Comparison of ENCODE assay signal across 17 mouse cellular contexts in genomic region chr17:70791596-70792275, GRCm38 (mm10).
DNase-seq lines count a peak whose midpoint lies in the region; ATAC-seq and TF ChIP-seq lines count a peak whose summit lies in the region.
"Had no signal": no experiment of that assay in that cellular context is flagged by ENCODE, and none has a peak within 500 bp of the region (broad histone marks: within the 10 kb centered on the region; RNA-seq: fewer than 3 reads in every experiment).

No protein-coding gene starts in this region.

- H3K27ac ChIP-seq in embryonic facial prominence, embryonic 14.5 days (replicated peaks; ENCODE audit: low read depth, low read length): no peak overlapping the region
- no peak overlapping the region for H3K27ac ChIP-seq in embryonic facial prominence, embryonic 10.5 days (replicated peaks)
- H3K27ac ChIP-seq in layer of hippocampus, adult 2 months: peak overlapping the region; percentile 29; the same call in 1 of the 2 replicates
- H3K27ac ChIP-seq: limb, embryonic 13.5 days; liver, embryonic 14.5 days; stomach, embryonic 15.5 days had no signal

- H3K9me3 ChIP-seq in embryonic facial prominence, embryonic 14.5 days (ENCODE audit: control insufficient read depth, low read length): no peaks in the 10 kb centered on the region
- H3K9me3 ChIP-seq in embryonic facial prominence, embryonic 10.5 days: no peaks in the 10 kb centered on the region
- H3K9me3 ChIP-seq: limb, embryonic 13.5 days; stomach, embryonic 15.5 days had no signal

- TF ChIP-seq CTCF in layer of hippocampus, adult 2 months (conservative IDR thresholded peaks at IDR 0.05): no peak

- H3K4me2 ChIP-seq in embryonic facial prominence, embryonic 14.5 days (ENCODE audit: low read depth, low read length): no peak overlapping the region
- H3K4me2 ChIP-seq: limb, embryonic 13.5 days; stomach, embryonic 15.5 days had no signal

- no peak overlapping the region for H3K4me3 ChIP-seq in embryonic facial prominence, embryonic 14.5 days (ENCODE audit: low read depth, low read length)
- H3K4me3 ChIP-seq in embryonic facial prominence, embryonic 10.5 days: no peak overlapping the region
- H3K4me3 ChIP-seq in layer of hippocampus, adult 2 months: no peak overlapping the region
- H3K4me3 ChIP-seq: limb, embryonic 13.5 days; stomach, embryonic 15.5 days had no signal

- 63% methylated on average over 9 of the region's 9 CpGs for WGBS in embryonic facial prominence, embryonic 14.5 days
- WGBS in embryonic facial prominence, embryonic 10.5 days: 76% methylated on average over 9 of the region's 9 CpGs

- peak; percentile 40 for DNase-seq in embryonic facial prominence, embryonic 14.5 days (ENCODE audit: low spot score)
- no peak for DNase-seq in embryonic facial prominence, embryonic 10.5 days (ENCODE audit: low spot score)
- DNase-seq in layer of hippocampus, adult 2 months (ENCODE audit: low spot score in 2 of 2): no peak
- DNase-seq in layer of hippocampus, postnatal 25 days (ENCODE audit: extremely low spot score in 1 of 2, low spot score in 1 of 2): no peak
- DNase-seq in cerebellum, adult 11-12 months: peak; percentile 31
- DNase-seq in cerebellum, postnatal 25 days: peak; percentile 42 to 54
- no peak for DNase-seq in spleen, postnatal 36 days (ENCODE audit: low spot score in 2 of 2)
- DNase-seq in embryo, embryonic 11 days: no peak
- DNase-seq: adrenal gland, adult 2 months; gastrocnemius, postnatal 10 days; midbrain, embryonic 14.5 days had no signal

- peaks cover 4% of the 10 kb centered on the region; the same call in 1 of the 2 replicates for H3K4me1 ChIP-seq in embryonic facial prominence, embryonic 14.5 days (ENCODE audit: control insufficient read depth, insufficient read depth, low read length)
- H3K4me1 ChIP-seq in embryonic facial prominence, embryonic 10.5 days: peaks cover 23% of the 10 kb centered on the region
- H3K4me1 ChIP-seq: stomach, embryonic 15.5 days had no signal

- no peaks in the 10 kb centered on the region for H3K27me3 ChIP-seq in embryonic facial prominence, embryonic 14.5 days (replicated peaks; ENCODE audit: control insufficient read depth, insufficient read depth, low read length)
- H3K27me3 ChIP-seq in embryonic facial prominence, embryonic 10.5 days (replicated peaks; ENCODE audit: low read depth, poor library complexity, severe bottlenecking): no peaks in the 10 kb centered on the region
- H3K27me3 ChIP-seq: limb, embryonic 13.5 days; stomach, embryonic 15.5 days had no signal

- no peaks in the 10 kb centered on the region for H3K36me3 ChIP-seq in embryonic facial prominence, embryonic 14.5 days (ENCODE audit: control insufficient read depth, insufficient read depth, low read length)
- no peaks in the 10 kb centered on the region for H3K36me3 ChIP-seq in embryonic facial prominence, embryonic 10.5 days (replicated peaks)
- H3K36me3 ChIP-seq: G1E; limb, embryonic 13.5 days; stomach, embryonic 15.5 days had no signal

- no peak overlapping the region for H3K9ac ChIP-seq in embryonic facial prominence, embryonic 14.5 days (ENCODE audit: low read depth, low read length)
- H3K9ac ChIP-seq: limb, embryonic 13.5 days; liver, embryonic 14.5 days; stomach, embryonic 15.5 days had no signal

- ATAC-seq in embryonic facial prominence, embryonic 14.5 days (ENCODE audit: low read depth): no peak
- ATAC-seq: CD4-positive, CD25-positive, alpha-beta regulatory T cell, adult 4 months; inflammation-experienced regulatory T-cells, adult 6 months had no signal

Comparison
In these comparisons a context has a peak if more than half of its experiments do, and no peak if none do; other contexts are left out.
1. DNase-seq: peak in embryonic facial prominence, embryonic 14.5 days (single experiment), cerebellum, adult 11-12 months (single experiment) and cerebellum, postnatal 25 days (2 of 2); none in embryonic facial prominence, embryonic 10.5 days (single experiment), layer of hippocampus, adult 2 months (0 of 2), layer of hippocampus, postnatal 25 days (0 of 2), spleen, postnatal 36 days (0 of 2) and embryo, embryonic 11 days (single experiment).